Mouse (Mus musculus): ENCODE measurements around the gene Palm3. TPM values are rescaled to one million over a fixed set of nuclear protein-coding genes. Genes with fewer than 3 reads are reported as not detected.
A peak's percentile ranks its signal among the peaks of the same experiment; 100 is the strongest.
"Not testable (repeated sequence)": the region's sequence is repeated elsewhere in the genome, so short reads cannot be mapped to it uniquely, and the experiment has no call there.

The Palm3 gene
- total RNA-seq, 2 experiments from 2014 or later, result 0.10 to 0.12 TPM

DNA sequence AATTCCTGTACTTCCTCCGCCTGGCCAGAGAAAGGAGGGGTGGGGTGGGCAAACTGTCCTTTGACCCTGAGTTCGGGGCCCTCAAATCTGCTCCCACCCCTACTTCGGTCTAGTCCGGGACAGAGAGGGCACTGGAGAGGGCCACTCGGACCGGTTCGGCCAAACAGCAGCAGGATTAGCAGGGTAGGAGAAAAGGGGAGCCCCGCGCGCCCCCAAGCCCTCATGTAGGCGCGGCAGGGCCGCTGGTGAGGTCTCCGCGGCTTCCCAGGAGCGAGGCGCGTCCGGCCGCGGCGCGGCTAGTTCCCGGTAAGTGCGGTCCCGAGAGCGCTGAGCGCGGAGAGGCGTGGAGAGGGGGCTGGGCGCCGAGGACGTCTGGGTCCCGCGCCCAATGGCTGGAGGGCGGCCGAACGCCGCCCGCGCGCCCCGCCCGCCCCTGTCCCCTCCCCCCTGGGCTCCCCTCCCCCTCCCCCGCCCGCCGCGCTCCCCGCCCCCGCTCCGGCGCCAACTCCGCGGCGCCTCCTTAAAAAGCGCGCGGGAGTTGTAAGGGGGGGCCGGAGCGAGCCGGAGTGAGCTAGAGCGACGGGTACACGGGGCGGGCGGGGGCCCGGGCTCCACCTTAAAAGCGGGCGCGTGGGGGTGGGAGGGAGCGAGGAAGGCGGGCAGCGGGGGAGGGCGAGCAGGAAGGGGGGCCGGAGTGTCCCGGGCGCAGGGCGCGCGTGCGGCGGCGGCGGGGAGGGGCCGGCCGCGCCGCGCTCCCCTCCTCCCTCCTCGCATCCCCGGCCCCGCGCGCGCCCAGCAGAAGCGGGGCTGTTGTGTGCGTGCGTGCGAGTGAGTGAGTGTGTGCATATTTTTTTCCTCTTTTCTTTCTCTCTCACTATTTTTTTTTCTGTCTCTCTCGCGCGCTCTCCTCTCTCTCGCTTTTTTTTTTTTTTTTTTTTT is 24.4 kb upstream of the Palm3 start:
- intact Hi-C loops (cut with DNase I), result no loop called here

DNA sequence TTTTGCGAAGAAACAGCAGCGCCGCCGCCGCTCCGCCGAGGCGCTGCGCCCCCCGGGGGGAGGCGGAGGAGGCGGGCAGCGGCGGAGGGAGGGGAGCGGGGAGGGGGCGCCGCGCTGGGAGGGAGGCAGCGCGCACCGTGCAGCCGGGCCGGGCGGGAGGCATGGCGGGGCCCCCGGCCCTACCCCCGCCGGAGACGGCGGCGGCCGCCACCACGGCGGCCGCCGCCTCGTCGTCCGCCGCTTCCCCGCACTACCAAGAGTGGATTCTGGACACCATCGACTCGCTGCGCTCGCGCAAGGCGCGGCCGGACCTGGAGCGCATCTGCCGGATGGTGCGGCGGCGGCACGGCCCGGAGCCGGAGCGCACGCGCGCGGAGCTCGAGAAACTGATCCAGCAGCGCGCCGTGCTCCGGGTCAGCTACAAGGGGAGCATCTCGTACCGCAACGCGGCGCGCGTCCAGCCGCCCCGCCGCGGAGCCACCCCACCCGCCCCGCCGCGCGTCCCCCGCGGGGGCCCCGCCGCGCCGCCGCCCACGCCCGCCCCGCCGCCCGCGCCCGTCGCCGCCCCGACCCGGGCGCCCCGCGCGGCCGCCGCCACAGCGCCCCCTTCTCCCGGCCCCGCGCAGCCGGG is 23.6 kb upstream of the Palm3 start, which contains the start of gene Samd1:
TSS of gene Samd1 (plus strand) at position 162 of the 631 bp plus-strand sequence.
- DNase-seq, result peak; percentile 23 to 47
- intact Hi-C loops (cut with DNase I), result no loop called here

More for the DNA sequence above, 24.4 kb upstream of the Palm3 start:
- DNase-seq, result peak; percentile 83 to 92

- DNase-seq, result peak; percentile 33 to 40
- intact Hi-C loops (cut with DNase I), result no loop called here
Measured at GRCm38 (mm10) chr8:83998231-83999056, 22.8 kb upstream of the Palm3 start.

GRCm38 (mm10) chr8:83999057-83999705 is 22.1 kb upstream of the Palm3 start:
- no peak for DNase-seq
- intact Hi-C loops (cut with DNase I), result no loop called here

DNA sequence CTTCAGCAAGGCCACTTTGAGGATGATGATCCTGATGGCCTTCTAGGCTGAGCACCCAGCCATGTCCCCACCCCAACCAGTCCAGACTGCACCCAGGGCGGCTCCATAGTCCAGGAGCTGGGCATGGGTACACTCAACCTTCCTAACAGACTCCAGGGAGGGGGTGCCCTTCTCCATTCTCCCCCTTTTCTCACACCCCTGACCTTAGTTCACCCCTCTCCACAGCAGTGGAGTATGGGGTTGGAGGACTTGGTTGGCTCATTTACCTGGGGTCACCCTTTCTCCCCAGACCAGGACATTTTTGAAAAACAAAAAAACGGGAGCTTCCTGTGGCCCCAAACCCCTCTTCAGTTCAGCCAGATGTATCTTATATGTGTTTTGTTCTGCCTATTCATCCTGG is 21.4 kb upstream of the Palm3 start:
- intact Hi-C loops (cut with DNase I), result no loop called here
- DNase-seq, result no peak

- intact Hi-C loops (cut with DNase I), result no loop called here
- DNase-seq, result no peak
Measured at GRCm38 (mm10) chr8:84001281-84002000, 19.8 kb upstream of the Palm3 start, which contains the start of gene 1700067K01Rik. Gene 1700067K01Rik (plus strand): TSS chr8:84001502.

DNA sequence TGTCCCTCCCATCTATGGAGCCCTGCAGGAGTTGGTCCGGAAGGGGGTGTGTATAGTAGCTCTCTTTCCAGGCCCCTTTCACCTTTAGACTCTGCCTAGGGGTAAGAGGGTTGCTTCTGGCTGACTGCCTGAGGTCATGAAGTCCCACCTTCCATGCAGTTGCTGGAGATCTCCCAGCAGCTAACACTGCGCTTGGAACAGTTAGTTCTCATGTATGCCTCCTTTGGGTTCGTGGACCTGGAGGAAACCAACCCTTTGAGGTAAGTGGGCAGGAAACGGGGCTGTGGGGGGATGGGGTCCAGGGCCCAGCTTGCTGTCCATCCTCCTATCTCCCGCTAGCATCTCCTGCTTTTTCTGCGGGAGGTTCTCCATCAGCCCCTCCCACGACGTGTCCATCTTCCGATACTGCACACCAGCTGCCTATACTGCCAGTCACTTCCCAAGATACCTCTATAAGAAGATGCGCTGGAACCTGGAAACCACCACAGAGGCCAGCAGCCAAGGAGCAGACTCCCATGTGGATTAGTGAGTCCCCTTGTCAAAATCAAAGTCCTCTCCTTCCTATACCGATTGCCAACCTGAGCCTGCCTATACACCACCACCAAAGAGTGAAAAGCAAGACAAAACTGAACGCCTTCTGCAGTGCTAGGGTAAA is 18.2 kb upstream of the Palm3 start:
- intact Hi-C loops (cut with DNase I), result no loop called here
- DNase-seq, result no peak

DNA sequence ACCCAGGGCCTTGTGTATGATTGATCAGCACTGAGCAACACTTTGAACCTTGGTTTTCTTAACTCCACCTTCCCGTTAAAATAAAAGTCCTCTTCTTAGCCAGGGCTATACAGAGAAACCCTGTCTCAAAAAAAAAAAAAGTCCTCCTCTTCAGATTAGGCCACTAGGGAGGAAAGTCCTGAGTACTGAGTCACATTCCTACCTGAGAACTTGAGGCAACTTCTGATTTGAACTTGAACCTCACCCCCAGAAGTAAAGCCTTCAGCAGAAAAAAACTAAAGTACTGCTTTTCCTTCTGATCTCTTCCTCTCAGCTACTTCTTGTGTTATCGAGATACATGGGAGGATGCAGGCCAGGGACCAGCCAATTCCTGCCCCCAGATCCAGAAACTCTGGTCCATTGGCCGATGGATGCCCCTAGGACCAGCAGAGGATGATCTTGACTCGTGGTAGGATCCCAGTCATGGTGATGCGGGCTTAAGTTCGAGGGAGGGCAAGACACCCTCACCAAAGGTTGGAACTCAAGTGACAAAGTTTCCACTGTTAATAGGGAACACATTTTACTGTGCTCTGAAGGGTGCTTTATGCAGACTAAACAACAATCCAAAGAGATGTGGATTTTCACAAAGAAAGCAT is 17.5 kb upstream of the Palm3 start:
- intact Hi-C loops (cut with DNase I), result no loop called here
- DNase-seq, result no peak

DNA sequence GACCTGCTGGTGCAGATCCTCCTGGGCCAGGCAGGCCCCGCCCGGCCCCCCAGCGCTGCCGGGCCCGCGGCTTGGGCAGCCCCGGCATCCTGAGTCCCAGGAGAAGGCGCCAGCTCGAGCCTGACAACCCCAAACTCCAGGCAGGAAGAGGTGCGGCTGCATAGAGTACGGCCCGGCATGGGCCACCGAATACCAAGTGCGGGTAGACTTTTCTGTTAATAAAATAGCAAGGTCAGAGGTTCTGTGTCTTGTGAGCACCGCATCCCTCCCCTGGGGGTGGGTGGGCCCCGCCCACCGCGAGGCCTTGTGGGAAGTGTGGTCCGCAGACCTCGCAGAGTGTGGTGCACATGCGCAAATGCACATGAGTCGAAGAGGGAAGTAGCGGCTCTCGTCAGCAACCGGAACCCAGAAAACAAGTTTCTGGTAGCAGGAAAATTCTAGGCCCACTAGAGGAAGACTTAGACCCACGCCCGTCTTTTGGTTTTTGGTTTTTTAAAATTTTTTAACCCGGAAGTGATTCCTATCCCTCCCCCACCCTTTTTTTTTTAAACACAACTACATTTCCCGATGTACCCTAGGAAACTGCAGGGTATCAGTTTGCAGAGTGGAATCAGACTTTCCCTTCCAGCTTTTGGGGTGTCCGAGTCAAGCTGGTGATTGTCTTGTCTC is 16.6 kb upstream of the Palm3 start:
- DNase-seq, result peak; percentile 92 to 95
- intact Hi-C loops (cut with DNase I), result no loop called here

DNA sequence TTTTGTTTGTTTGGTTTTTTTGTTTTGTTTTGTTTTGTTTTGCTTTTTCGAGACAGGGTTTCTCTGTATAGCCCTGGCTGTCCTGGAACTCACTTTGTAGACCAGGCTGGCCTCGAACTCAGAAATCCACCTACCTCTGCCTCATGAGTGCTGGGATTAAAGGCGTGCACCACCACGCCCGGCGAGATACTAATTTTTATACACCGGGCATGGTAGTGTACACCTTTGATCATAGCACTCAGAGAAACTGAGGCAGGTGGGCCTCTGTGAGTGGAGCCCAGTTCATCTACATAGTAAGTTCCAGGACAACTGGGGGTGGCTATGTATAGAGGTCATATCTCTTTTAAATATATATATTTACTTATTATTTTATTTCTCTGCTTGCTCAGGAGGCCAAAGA is 15.8 kb upstream of the Palm3 start:
- intact Hi-C loops (cut with DNase I); DNase-seq: not testable (repeated sequence)

DNA sequence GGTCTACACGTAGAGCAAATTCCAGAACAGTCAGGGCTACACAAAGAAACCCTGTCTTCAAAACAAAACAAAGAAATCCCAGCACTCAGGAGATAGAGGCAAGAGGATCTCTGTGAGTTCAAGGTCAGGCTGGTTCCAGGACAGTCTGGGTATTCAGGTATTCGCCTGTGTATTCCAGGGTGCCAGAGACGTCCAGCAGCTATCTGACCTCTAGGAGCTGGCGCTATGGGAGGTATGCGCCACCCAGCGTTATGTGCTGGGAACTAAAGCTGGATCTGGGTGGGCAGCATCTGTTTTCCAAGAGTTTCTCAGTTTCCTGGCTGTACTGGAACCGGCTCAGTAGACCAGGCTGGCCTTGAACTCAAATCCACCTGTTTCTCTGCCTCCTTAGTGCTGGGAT is 12.9 kb upstream of the Palm3 start:
- intact Hi-C loops (cut with DNase I), result no loop called here
- no peak for DNase-seq

DNA sequence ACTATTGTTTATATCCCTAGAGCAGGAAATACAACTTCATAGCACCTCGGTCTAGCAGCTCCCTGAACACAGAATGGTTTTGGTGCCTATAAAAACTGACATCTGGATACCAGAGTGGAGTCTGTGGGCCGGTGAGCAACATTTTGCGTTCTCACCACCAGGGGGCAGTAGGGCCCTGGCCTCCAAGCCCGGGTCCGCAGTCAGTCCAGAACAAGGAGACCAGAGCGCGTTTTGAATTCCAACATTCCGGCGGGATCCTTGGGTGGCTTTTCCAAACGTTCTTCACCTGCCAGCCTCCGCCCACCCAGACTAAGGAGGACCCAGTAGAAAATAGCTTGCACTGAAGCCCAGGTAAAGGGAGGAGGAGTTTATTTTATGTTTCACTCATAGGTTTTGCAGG is 11.4 kb upstream of the Palm3 start:
- DNase-seq, result peak; percentile 80 to 83
- intact Hi-C loops (cut with DNase I), result no loop called here

GRCm38 (mm10) chr8:84010625-84011611 is 10.4 kb upstream of the Palm3 start:
- intact Hi-C loops (cut with DNase I), result no loop called here
- DNase-seq, result peak; percentile 74 to 76

- intact Hi-C loops (cut with DNase I), result no loop called here
- no peak for DNase-seq
Measured at GRCm38 (mm10) chr8:84011705-84012498, 9.4 kb upstream of the Palm3 start, which contains the start of gene 2210011C24Rik. Gene 2210011C24Rik (minus strand): TSS chr8:84012171.

- no peak for DNase-seq
- intact Hi-C loops (cut with DNase I), result no loop called here
Measured at GRCm38 (mm10) chr8:84012499-84013165, 8.6 kb upstream of the Palm3 start.
